In the genomic region with DNA sequence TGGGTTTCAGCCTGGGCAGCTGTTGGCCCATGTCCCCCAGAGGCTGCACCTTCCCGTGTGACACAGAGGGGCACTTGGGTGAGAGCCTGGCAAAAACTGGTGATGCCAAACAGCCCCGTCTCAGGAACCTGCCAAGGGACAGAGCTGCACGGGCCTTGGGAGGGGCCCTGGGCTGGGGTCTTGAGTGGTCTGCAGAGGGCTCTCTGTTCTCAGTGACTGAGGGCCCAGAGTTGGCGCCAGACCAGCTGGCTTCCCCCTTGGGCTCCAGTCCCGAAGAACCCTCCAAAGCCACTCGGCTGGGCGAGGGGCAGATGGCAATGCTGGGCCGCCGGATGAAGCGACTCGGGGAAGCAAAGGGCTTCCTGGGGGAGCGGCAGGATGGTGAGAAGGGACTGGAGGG, we compare ENCODE assay signal across 23 mouse cellular contexts.
DNase-seq lines count a peak whose midpoint lies in the region; ATAC-seq lines count a peak whose summit lies in the region.
"Had no signal": no experiment of that assay in that cellular context is flagged by ENCODE, and none has a peak within 500 bp of the region (broad histone marks: within the 10 kb centered on the region; RNA-seq: fewer than 3 reads in every experiment).

No protein-coding gene starts in this region.

- no peak overlapping the region for H3K4me2 ChIP-seq in hindbrain, embryonic 16.5 days (ENCODE audit: low read length)
- no peak overlapping the region for H3K4me2 ChIP-seq in midbrain, embryonic 16.5 days (ENCODE audit: low read length)
- no peak overlapping the region for H3K4me2 ChIP-seq in midbrain, embryonic 13.5 days (replicated peaks)
- no peak overlapping the region for H3K4me2 ChIP-seq in embryonic facial prominence, embryonic 13.5 days
- H3K4me2 ChIP-seq: embryonic facial prominence, embryonic 15.5 days; heart, embryonic 11.5 days; limb, embryonic 13.5 days; liver, embryonic 12.5 days had no signal

- H3K27ac ChIP-seq in hindbrain, embryonic 16.5 days (ENCODE audit: low read depth, low read length), result no peak overlapping the region
- H3K27ac ChIP-seq in hindbrain, embryonic 10.5 days, result no peak overlapping the region
- H3K27ac ChIP-seq in midbrain, embryonic 16.5 days (ENCODE audit: low read length), result no peak overlapping the region
- no peak overlapping the region for H3K27ac ChIP-seq in midbrain, embryonic 13.5 days
- no peak overlapping the region for H3K27ac ChIP-seq in embryonic facial prominence, embryonic 13.5 days
- H3K27ac ChIP-seq: embryonic facial prominence, embryonic 15.5 days; limb, embryonic 13.5 days; liver, embryonic 12.5 days had no signal

- no peaks in the 10 kb centered on the region for H3K9me3 ChIP-seq in hindbrain, embryonic 16.5 days (ENCODE audit: control insufficient read depth, low read length)
- H3K9me3 ChIP-seq in hindbrain, embryonic 10.5 days, result no peaks in the 10 kb centered on the region
- H3K9me3 ChIP-seq in midbrain, embryonic 16.5 days (replicated peaks; ENCODE audit: control insufficient read depth, low read length, poor library complexity, severe bottlenecking), result no peaks in the 10 kb centered on the region
- H3K9me3 ChIP-seq in midbrain, embryonic 13.5 days, result no peaks in the 10 kb centered on the region
- no peaks in the 10 kb centered on the region for H3K9me3 ChIP-seq in embryonic facial prominence, embryonic 13.5 days
- H3K9me3 ChIP-seq: embryonic facial prominence, embryonic 15.5 days; limb, embryonic 13.5 days; liver, embryonic 12.5 days had no signal

- DNase-seq in cerebellum, postnatal 4 days (ENCODE audit: low spot score in 2 of 2), result peak; percentile 36 to 58
- no peak for DNase-seq in cerebellum, adult 18-20 months
- no peak for DNase-seq in hindbrain, embryonic 10.5 days (ENCODE audit: low spot score)
- DNase-seq: adrenal gland, postnatal 14 days; cerebellum, adult 9-11 months; embryo, embryonic 11 days; gastrocnemius, postnatal 14 days; heart, adult 11 months; kidney, adult 8-10 months; kidney, postnatal 10 days; lung, adult 18-20 months; lung, postnatal 14 days; spleen, adult 18-20 months; thymus, postnatal 14 days had no signal

- H3K27me3 ChIP-seq in hindbrain, embryonic 16.5 days (replicated peaks; ENCODE audit: control insufficient read depth, insufficient read depth, low read length), result no peaks in the 10 kb centered on the region
- no peaks in the 10 kb centered on the region for H3K27me3 ChIP-seq in hindbrain, embryonic 10.5 days (ENCODE audit: insufficient read depth, poor library complexity, severe bottlenecking)
- no peaks in the 10 kb centered on the region for H3K27me3 ChIP-seq in midbrain, embryonic 16.5 days (ENCODE audit: control insufficient read depth, insufficient read depth, low read depth, low read length)
- H3K27me3 ChIP-seq in midbrain, embryonic 13.5 days, result no peaks in the 10 kb centered on the region
- no peaks in the 10 kb centered on the region for H3K27me3 ChIP-seq in embryonic facial prominence, embryonic 13.5 days
- H3K27me3 ChIP-seq: embryonic facial prominence, embryonic 15.5 days; limb, embryonic 13.5 days; liver, embryonic 12.5 days had no signal

- H3K4me1 ChIP-seq in hindbrain, embryonic 16.5 days (ENCODE audit: control insufficient read depth, insufficient read depth, low read depth, low read length), result no peaks in the 10 kb centered on the region
- no peaks in the 10 kb centered on the region for H3K4me1 ChIP-seq in hindbrain, embryonic 10.5 days (replicated peaks)
- no peaks in the 10 kb centered on the region for H3K4me1 ChIP-seq in midbrain, embryonic 16.5 days (ENCODE audit: control insufficient read depth, insufficient read depth, low read length)
- no peaks in the 10 kb centered on the region for H3K4me1 ChIP-seq in midbrain, embryonic 13.5 days (replicated peaks)
- 0 out of 2 replicates have a peak, but pooled peaks cover 4% of the 10 kb centered on the region for H3K4me1 ChIP-seq in embryonic facial prominence, embryonic 13.5 days
- H3K4me1 ChIP-seq: embryonic facial prominence, embryonic 15.5 days; liver, embryonic 12.5 days had no signal

- no peak overlapping the region for H3K4me3 ChIP-seq in hindbrain, embryonic 16.5 days (ENCODE audit: low read length)
- H3K4me3 ChIP-seq in hindbrain, embryonic 10.5 days, result no peak overlapping the region
- no peak overlapping the region for H3K4me3 ChIP-seq in midbrain, embryonic 16.5 days (ENCODE audit: low read depth, low read length)
- H3K4me3 ChIP-seq in midbrain, embryonic 13.5 days (replicated peaks), result no peak overlapping the region
- H3K4me3 ChIP-seq in embryonic facial prominence, embryonic 13.5 days, result no peak overlapping the region
- H3K4me3 ChIP-seq: embryonic facial prominence, embryonic 15.5 days; limb, embryonic 13.5 days; liver, embryonic 12.5 days had no signal

- 63% methylated on average over 12 of the region's 12 CpGs for WGBS in hindbrain, embryonic 16.5 days
- WGBS in hindbrain, embryonic 10.5 days, result 88% methylated on average over 12 of the region's 12 CpGs
- WGBS in midbrain, embryonic 16.5 days, result 82% methylated on average over 12 of the region's 12 CpGs
- 87% methylated on average over 12 of the region's 12 CpGs for WGBS in midbrain, embryonic 13.5 days
- 86% methylated on average over 12 of the region's 12 CpGs for WGBS in embryonic facial prominence, embryonic 13.5 days

- ATAC-seq in hindbrain, embryonic 16.5 days, result peak; percentile 90
- ATAC-seq in midbrain, embryonic 16.5 days, result peak; percentile 60; the same call in 1 of the 2 replicates
- ATAC-seq in midbrain, embryonic 13.5 days, result no peak
- ATAC-seq in embryonic facial prominence, embryonic 13.5 days (ENCODE audit: insufficient number of reproducible peaks, insufficient read depth, low FRiP score, low TSS enrichment, low read depth), result 0 out of 2 replicates have a peak, but pooled peaks have one; percentile 22
- ATAC-seq: CD4-positive, CD25-positive, alpha-beta regulatory T cell, adult 4 months; liver, embryonic 12.5 days had no signal

- H3K36me3 ChIP-seq in hindbrain, embryonic 16.5 days (ENCODE audit: control insufficient read depth, insufficient read depth, low read length), result no peaks in the 10 kb centered on the region
- H3K36me3 ChIP-seq in hindbrain, embryonic 10.5 days, result no peaks in the 10 kb centered on the region
- H3K36me3 ChIP-seq in midbrain, embryonic 16.5 days (ENCODE audit: control insufficient read depth, insufficient read depth, low read length), result peaks cover 2% of the 10 kb centered on the region; the same call in 1 of the 2 replicates
- H3K36me3 ChIP-seq in midbrain, embryonic 13.5 days, result no peaks in the 10 kb centered on the region
- no peaks in the 10 kb centered on the region for H3K36me3 ChIP-seq in embryonic facial prominence, embryonic 13.5 days
- H3K36me3 ChIP-seq: embryonic facial prominence, embryonic 15.5 days; limb, embryonic 13.5 days; liver, embryonic 12.5 days had no signal

- no peak overlapping the region for H3K9ac ChIP-seq in hindbrain, embryonic 16.5 days (ENCODE audit: low read depth, low read length)
- H3K9ac ChIP-seq in midbrain, embryonic 16.5 days (ENCODE audit: low read depth, low read length), result no peak overlapping the region
- no peak overlapping the region for H3K9ac ChIP-seq in midbrain, embryonic 13.5 days (replicated peaks)
- no peak overlapping the region for H3K9ac ChIP-seq in embryonic facial prominence, embryonic 13.5 days
- H3K9ac ChIP-seq: embryonic facial prominence, embryonic 15.5 days; limb, embryonic 13.5 days; liver, embryonic 12.5 days had no signal

Comparison
In these comparisons a context has a peak if more than half of its experiments do, and no peak if none do; other contexts are left out.
1. DNase-seq: peak in cerebellum, postnatal 4 days (2 of 2); none in cerebellum, adult 18-20 months (0 of 2) and hindbrain, embryonic 10.5 days (single experiment).